Mouse (Mus musculus) bone marrow macrophage, adult 2 months (primary cell): ENCODE measurements around the gene Manba.

Source experiments
- CTCF ChIP-seq: IDR thresholded peaks from 2 replicates; pipeline ENCODE4 v1.5.1; 2012; ENCODE audit warnings: low read depth, mild to moderate bottlenecking, low read length, moderate library complexity
- POLR2A ChIP-seq: IDR thresholded peaks from 2 replicates; pipeline ENCODE4 v1.6.1; 2012; ENCODE audit warnings: mild to moderate bottlenecking, low read depth, low read length, borderline replicate concordance

- TF ChIP-seq CTCF (no peak), POLR2A (no peak)
These were observed 48.7 kb downstream of the Manba start for GRCm38 (mm10) chr3:135534103-135534502.
